Mouse (Mus musculus): ENCODE data around the gene Ugt8a. TPM values are rescaled to one million over a fixed set of nuclear protein-coding genes. Genes with fewer than 3 reads are reported as not detected.

Gene Ugt8a
- polyA plus RNA-seq (2015; fragmentation: Nextera tagmentation; extraction: Ambion mirVana), result 0.25 and 0.28 TPM in 2 replicates

- H3K9me3 ChIP-seq (replicated peaks; ENCODE audit: control insufficient read depth, low read length), result no peaks in the 10 kb centered on the region
- H3K36me3 ChIP-seq (ENCODE audit: control insufficient read depth, insufficient read depth), result no peaks in the 10 kb centered on the region
- peaks cover 23% of the 10 kb centered on the region for H3K27me3 ChIP-seq (ENCODE audit: control insufficient read depth, insufficient read depth, low read depth, low read length)
- under 1% methylated on average over 60 of the region's 85 CpGs for WGBS (ENCODE audit: insufficient replicate concordance)
- H3K4me2 ChIP-seq (ENCODE audit: low read depth, low read length), result peak within 1 kb of the TSS; percentile 53
- H3K27ac ChIP-seq (ENCODE audit: low read length), result no peak within 1 kb of the TSS
- H3K9ac ChIP-seq (ENCODE audit: low read depth, low read length), result no peak within 1 kb of the TSS
- ATAC-seq (ENCODE audit: low read depth), result peak; percentile 48
- H3K4me3 ChIP-seq (ENCODE audit: low read depth, low read length), result peak within 1 kb of the TSS; percentile 50
- no peaks in the 10 kb centered on the region for H3K4me1 ChIP-seq (ENCODE audit: control insufficient read depth, low read depth, low read length)
Measured at GRCm38 (mm10) chr3:125938092-125938755, at the start of gene Ugt8a. TSS of gene Ugt8a (minus strand) at chr3:125938619.

GRCm38 (mm10) chr3:125986639-125987038 is 48.2 kb upstream of the Ugt8a start:
- no peaks in the 10 kb centered on the region for H3K36me3 ChIP-seq (ENCODE audit: control insufficient read depth, insufficient read depth)

GRCm38 (mm10) chr3:125983707-125984420 is 45.4 kb upstream of the Ugt8a start:
- WGBS (ENCODE audit: insufficient replicate concordance), result 63% methylated on average over 2 of the region's 2 CpGs
- no peak for ATAC-seq (ENCODE audit: low read depth)

More at GRCm38 (mm10) chr3:125986639-125987038, 48.2 kb upstream of the Ugt8a start:
- Histone ChIP-seq H3K27me3 (ENCODE audit: control insufficient read depth, insufficient read depth, low read depth, low read length) (no peaks in the 10 kb centered on the region), H3K9ac (ENCODE audit: low read depth, low read length) (no peak overlapping the region), H3K4me3 (ENCODE audit: low read depth, low read length) (no peak overlapping the region), H3K27ac (ENCODE audit: low read length) (no peak overlapping the region), H3K4me1 (ENCODE audit: control insufficient read depth, low read depth, low read length) (no peaks in the 10 kb centered on the region), H3K9me3 (replicated peaks; ENCODE audit: control insufficient read depth, low read length) (no peaks in the 10 kb centered on the region), H3K4me2 (ENCODE audit: low read depth, low read length) (no peak overlapping the region)
- ATAC-seq (ENCODE audit: low read depth), result no peak

GRCm38 (mm10) chr3:125979475-125979874 is 41.1 kb upstream of the Ugt8a start:
- Histone ChIP-seq H3K9ac (ENCODE audit: low read depth, low read length) (no peak overlapping the region), H3K36me3 (ENCODE audit: control insufficient read depth, insufficient read depth) (no peaks in the 10 kb centered on the region), H3K4me1 (ENCODE audit: control insufficient read depth, low read depth, low read length) (no peaks in the 10 kb centered on the region), H3K4me2 (ENCODE audit: low read depth, low read length) (no peak overlapping the region), H3K4me3 (ENCODE audit: low read depth, low read length) (no peak overlapping the region), H3K27ac (ENCODE audit: low read length) (no peak overlapping the region), H3K9me3 (replicated peaks; ENCODE audit: control insufficient read depth, low read length) (no peaks in the 10 kb centered on the region), H3K27me3 (ENCODE audit: control insufficient read depth, insufficient read depth, low read depth, low read length) (no peaks in the 10 kb centered on the region)
- 29% methylated on average over 3 of the region's 3 CpGs for WGBS (ENCODE audit: insufficient replicate concordance)
- peak; percentile 62; the same call in 1 of the 2 replicates for ATAC-seq (ENCODE audit: low read depth)

More at GRCm38 (mm10) chr3:125983707-125984420, 45.4 kb upstream of the Ugt8a start:
- H3K9me3 ChIP-seq (replicated peaks; ENCODE audit: control insufficient read depth, low read length), result no peaks in the 10 kb centered on the region
- no peak overlapping the region for H3K27ac ChIP-seq (ENCODE audit: low read length)
- H3K4me3 ChIP-seq (ENCODE audit: low read depth, low read length), result no peak overlapping the region
- H3K4me1 ChIP-seq (ENCODE audit: control insufficient read depth, low read depth, low read length), result no peaks in the 10 kb centered on the region
- no peaks in the 10 kb centered on the region for H3K27me3 ChIP-seq (ENCODE audit: control insufficient read depth, insufficient read depth, low read depth, low read length)
- H3K36me3 ChIP-seq (ENCODE audit: control insufficient read depth, insufficient read depth), result no peaks in the 10 kb centered on the region
- H3K4me2 ChIP-seq (ENCODE audit: low read depth, low read length), result no peak overlapping the region
- no peak overlapping the region for H3K9ac ChIP-seq (ENCODE audit: low read depth, low read length)

GRCm38 (mm10) chr3:125975899-125976298 is 37.5 kb upstream of the Ugt8a start:
- Histone ChIP-seq H3K4me3 (ENCODE audit: low read depth, low read length) (no peak overlapping the region), H3K27ac (ENCODE audit: low read length) (no peak overlapping the region), H3K36me3 (ENCODE audit: control insufficient read depth, insufficient read depth) (no peaks in the 10 kb centered on the region), H3K4me1 (ENCODE audit: control insufficient read depth, low read depth, low read length) (no peaks in the 10 kb centered on the region), H3K9ac (ENCODE audit: low read depth, low read length) (no peak overlapping the region), H3K27me3 (ENCODE audit: control insufficient read depth, insufficient read depth, low read depth, low read length) (no peaks in the 10 kb centered on the region), H3K9me3 (replicated peaks; ENCODE audit: control insufficient read depth, low read length) (no peaks in the 10 kb centered on the region), H3K4me2 (ENCODE audit: low read depth, low read length) (no peak overlapping the region)
- ATAC-seq (ENCODE audit: low read depth), result peak; percentile 63
- WGBS (ENCODE audit: insufficient replicate concordance), result 22% methylated on average over 4 of the region's 4 CpGs

GRCm38 (mm10) chr3:125969458-125969857 is 31.0 kb upstream of the Ugt8a start:
- no peaks in the 10 kb centered on the region for H3K4me1 ChIP-seq (ENCODE audit: control insufficient read depth, low read depth, low read length)
- no peak for ATAC-seq (ENCODE audit: low read depth)
- no peak overlapping the region for H3K27ac ChIP-seq (ENCODE audit: low read length)
- H3K4me2 ChIP-seq (ENCODE audit: low read depth, low read length), result no peak overlapping the region
- no peaks in the 10 kb centered on the region for H3K9me3 ChIP-seq (replicated peaks; ENCODE audit: control insufficient read depth, low read length)
- H3K9ac ChIP-seq (ENCODE audit: low read depth, low read length), result no peak overlapping the region
- no peak overlapping the region for H3K4me3 ChIP-seq (ENCODE audit: low read depth, low read length)
- no peaks in the 10 kb centered on the region for H3K27me3 ChIP-seq (ENCODE audit: control insufficient read depth, insufficient read depth, low read depth, low read length)
- whole genome bisulfite sequencing (ENCODE audit: insufficient replicate concordance), result 68% methylated on average over 4 of the region's 4 CpGs
- no peaks in the 10 kb centered on the region for H3K36me3 ChIP-seq (ENCODE audit: control insufficient read depth, insufficient read depth)

- H3K4me3 ChIP-seq (ENCODE audit: low read depth, low read length), result no peak overlapping the region
- WGBS (ENCODE audit: insufficient replicate concordance), result 55% methylated on average over 3 of the region's 3 CpGs
- no peak overlapping the region for H3K9ac ChIP-seq (ENCODE audit: low read depth, low read length)
- H3K9me3 ChIP-seq (replicated peaks; ENCODE audit: control insufficient read depth, low read length), result no peaks in the 10 kb centered on the region
- H3K4me1 ChIP-seq (ENCODE audit: control insufficient read depth, low read depth, low read length), result no peaks in the 10 kb centered on the region
- H3K27me3 ChIP-seq (ENCODE audit: control insufficient read depth, insufficient read depth, low read depth, low read length), result no peaks in the 10 kb centered on the region
- no peaks in the 10 kb centered on the region for H3K36me3 ChIP-seq (ENCODE audit: control insufficient read depth, insufficient read depth)
- no peak overlapping the region for H3K4me2 ChIP-seq (ENCODE audit: low read depth, low read length)
- ATAC-seq (ENCODE audit: low read depth), result no peak
- H3K27ac ChIP-seq (ENCODE audit: low read length), result no peak overlapping the region
Measured at GRCm38 (mm10) chr3:125956196-125956885, 17.9 kb upstream of the Ugt8a start.

GRCm38 (mm10) chr3:125954881-125955280 is 16.5 kb upstream of the Ugt8a start:
- H3K36me3 ChIP-seq (ENCODE audit: control insufficient read depth, insufficient read depth), result no peaks in the 10 kb centered on the region
- no peak for ATAC-seq (ENCODE audit: low read depth)
- H3K27me3 ChIP-seq (ENCODE audit: control insufficient read depth, insufficient read depth, low read depth, low read length), result no peaks in the 10 kb centered on the region
- WGBS (ENCODE audit: insufficient replicate concordance), result 59% methylated on average over 1 of the region's 1 CpGs
- H3K9me3 ChIP-seq (replicated peaks; ENCODE audit: control insufficient read depth, low read length), result no peaks in the 10 kb centered on the region
- H3K4me3 ChIP-seq (ENCODE audit: low read depth, low read length), result no peak overlapping the region
- no peak overlapping the region for H3K4me2 ChIP-seq (ENCODE audit: low read depth, low read length)
- H3K9ac ChIP-seq (ENCODE audit: low read depth, low read length), result no peak overlapping the region
- H3K4me1 ChIP-seq (ENCODE audit: control insufficient read depth, low read depth, low read length), result no peaks in the 10 kb centered on the region
- no peak overlapping the region for H3K27ac ChIP-seq (ENCODE audit: low read length)

GRCm38 (mm10) chr3:125940811-125941210 is 2.4 kb upstream of the Ugt8a start:
- Histone ChIP-seq H3K4me2 (ENCODE audit: low read depth, low read length) (no peak overlapping the region), H3K4me1 (ENCODE audit: control insufficient read depth, low read depth, low read length) (no peaks in the 10 kb centered on the region), H3K4me3 (ENCODE audit: low read depth, low read length) (no peak overlapping the region), H3K27ac (ENCODE audit: low read length) (no peak overlapping the region), H3K9ac (ENCODE audit: low read depth, low read length) (no peak overlapping the region), H3K27me3 (ENCODE audit: control insufficient read depth, insufficient read depth, low read depth, low read length) (peaks cover 23% of the 10 kb centered on the region), H3K36me3 (ENCODE audit: control insufficient read depth, insufficient read depth) (no peaks in the 10 kb centered on the region), H3K9me3 (replicated peaks; ENCODE audit: control insufficient read depth, low read length) (no peaks in the 10 kb centered on the region)
- no peak for ATAC-seq (ENCODE audit: low read depth)
- WGBS (ENCODE audit: insufficient replicate concordance), result 53% methylated on average over 3 of the region's 3 CpGs

Measured in liver, embryonic 16.5 days (tissue).